Mouse (Mus musculus): ENCODE data around the gene Myadml2. TPM values are rescaled to one million over a fixed set of nuclear protein-coding genes. Genes with fewer than 3 reads are reported as not detected.
A peak's percentile ranks its signal among the peaks of the same experiment; 100 is the strongest.

Gene Myadml2
- total and polyA plus RNA-seq, 2 experiments from 2014 or later: 1.6 to 1.7 TPM

- 9% methylated on average over 45 of the region's 45 CpGs for WGBS
- ATAC-seq (ENCODE audit: low FRiP score): no peak
- no peaks in the 10 kb centered on the region for H3K27me3 ChIP-seq (ENCODE audit: insufficient read depth, low read length)
These were observed 39.5 kb downstream of the Myadml2 start, which contains the start of gene Npb for GRCm38 (mm10) chr11:120608241-120609034. TSS of gene Npb (plus strand) at chr11:120608477.

GRCm38 (mm10) chr11:120606764-120607163 lies 41.2 kb downstream of the Myadml2 start:
- peaks cover 57% of the 10 kb centered on the region for H3K36me3 ChIP-seq (ENCODE audit: insufficient read depth, low read length)

More at GRCm38 (mm10) chr11:120608241-120609034, 39.5 kb downstream of the Myadml2 start, which contains the start of gene Npb:
- H3K9me3 ChIP-seq (ENCODE audit: low read length): no peaks in the 10 kb centered on the region
- no peak within 1 kb of the TSS for H3K4me3 ChIP-seq (ENCODE audit: low read depth, low read length)
- H3K4me1 ChIP-seq (ENCODE audit: insufficient read depth, low read length): no peaks in the 10 kb centered on the region
- peaks cover 59% of the 10 kb centered on the region for H3K36me3 ChIP-seq (ENCODE audit: insufficient read depth, low read length)
- H3K9ac ChIP-seq (replicated peaks; ENCODE audit: low read length, poor library complexity, severe bottlenecking): 0 out of 2 replicates have a peak within 1 kb of the TSS, but pooled peaks have one; percentile 33
- DNase-seq (ENCODE audit: low spot score): no peak
- H3K27ac ChIP-seq (ENCODE audit: low read depth, low read length): no peak within 1 kb of the TSS
- TF ChIP-seq CTCF (IDR thresholded peaks at IDR 0.05): no peak
- peak within 1 kb of the TSS; percentile 33 for H3K4me2 ChIP-seq (ENCODE audit: low read depth, low read length, poor library complexity, severe bottlenecking)

GRCm38 (mm10) chr11:120605667-120606066 lies 42.3 kb downstream of the Myadml2 start:
- no peak overlapping the region for H3K9ac ChIP-seq (replicated peaks; ENCODE audit: low read length, poor library complexity, severe bottlenecking)
- no peak overlapping the region for H3K4me3 ChIP-seq (ENCODE audit: low read depth, low read length)
- DNase-seq (ENCODE audit: low spot score) (no peak), ATAC-seq (ENCODE audit: low FRiP score) (no peak)
- H3K27me3 ChIP-seq (ENCODE audit: insufficient read depth, low read length): no peaks in the 10 kb centered on the region
- no peaks in the 10 kb centered on the region for H3K4me1 ChIP-seq (ENCODE audit: insufficient read depth, low read length)
- no peak overlapping the region for H3K27ac ChIP-seq (ENCODE audit: low read depth, low read length)
- TF ChIP-seq CTCF (IDR thresholded peaks at IDR 0.05): no peak
- no peak overlapping the region for H3K4me2 ChIP-seq (ENCODE audit: low read depth, low read length, poor library complexity, severe bottlenecking)
- H3K36me3 ChIP-seq (ENCODE audit: insufficient read depth, low read length): peaks cover 46% of the 10 kb centered on the region
- 86% methylated on average over 7 of the region's 7 CpGs for WGBS
- no peaks in the 10 kb centered on the region for H3K9me3 ChIP-seq (ENCODE audit: low read length)

More at GRCm38 (mm10) chr11:120606764-120607163, 41.2 kb downstream of the Myadml2 start:
- no peak for ATAC-seq (ENCODE audit: low FRiP score)
- H3K4me2 ChIP-seq (ENCODE audit: low read depth, low read length, poor library complexity, severe bottlenecking): no peak overlapping the region
- H3K27me3 ChIP-seq (ENCODE audit: insufficient read depth, low read length): no peaks in the 10 kb centered on the region
- H3K27ac ChIP-seq (ENCODE audit: low read depth, low read length): no peak overlapping the region
- no peaks in the 10 kb centered on the region for H3K4me1 ChIP-seq (ENCODE audit: insufficient read depth, low read length)
- WGBS: 76% methylated on average over 4 of the region's 4 CpGs
- DNase-seq (ENCODE audit: low spot score): no peak
- H3K9ac ChIP-seq (replicated peaks; ENCODE audit: low read length, poor library complexity, severe bottlenecking): no peak overlapping the region
- H3K4me3 ChIP-seq (ENCODE audit: low read depth, low read length): no peak overlapping the region
- H3K9me3 ChIP-seq (ENCODE audit: low read length): no peaks in the 10 kb centered on the region
- TF ChIP-seq CTCF (IDR thresholded peaks at IDR 0.05): no peak

GRCm38 (mm10) chr11:120603545-120603944 lies 44.4 kb downstream of the Myadml2 start:
- no peak for DNase-seq (ENCODE audit: low spot score)
- no peaks in the 10 kb centered on the region for H3K27me3 ChIP-seq (ENCODE audit: insufficient read depth, low read length)
- H3K9me3 ChIP-seq (ENCODE audit: low read length): no peaks in the 10 kb centered on the region
- WGBS: 79% methylated on average over 2 of the region's 2 CpGs
- no peak overlapping the region for H3K4me3 ChIP-seq (ENCODE audit: low read depth, low read length)
- ATAC-seq (ENCODE audit: low FRiP score): no peak
- peaks cover 39% of the 10 kb centered on the region for H3K36me3 ChIP-seq (ENCODE audit: insufficient read depth, low read length)
- H3K4me2 ChIP-seq (ENCODE audit: low read depth, low read length, poor library complexity, severe bottlenecking): no peak overlapping the region
- no peak overlapping the region for H3K9ac ChIP-seq (replicated peaks; ENCODE audit: low read length, poor library complexity, severe bottlenecking)
- TF ChIP-seq CTCF (IDR thresholded peaks at IDR 0.05): no peak
- H3K27ac ChIP-seq (ENCODE audit: low read depth, low read length): no peak overlapping the region
- H3K4me1 ChIP-seq (ENCODE audit: insufficient read depth, low read length): peaks cover 6% of the 10 kb centered on the region

GRCm38 (mm10) chr11:120600716-120601115 lies 47.2 kb downstream of the Myadml2 start:
- TF ChIP-seq CTCF (IDR thresholded peaks at IDR 0.05): no peak
- Histone ChIP-seq H3K9me3 (ENCODE audit: low read length) (no peaks in the 10 kb centered on the region), H3K4me1 (ENCODE audit: insufficient read depth, low read length) (peaks cover 12% of the 10 kb centered on the region), H3K4me3 (ENCODE audit: low read depth, low read length) (no peak overlapping the region), H3K36me3 (ENCODE audit: insufficient read depth, low read length) (peaks cover 34% of the 10 kb centered on the region), H3K4me2 (ENCODE audit: low read depth, low read length, poor library complexity, severe bottlenecking) (no peak overlapping the region), H3K27ac (ENCODE audit: low read depth, low read length) (no peak overlapping the region), H3K27me3 (ENCODE audit: insufficient read depth, low read length) (no peaks in the 10 kb centered on the region), H3K9ac (replicated peaks; ENCODE audit: low read length, poor library complexity, severe bottlenecking) (no peak overlapping the region)
- ATAC-seq (ENCODE audit: low FRiP score) (no peak), DNase-seq (ENCODE audit: low spot score) (no peak)
- 98% methylated on average over 3 of the region's 3 CpGs for WGBS

- H3K4me3 ChIP-seq (ENCODE audit: low read depth, low read length): peak overlapping the region; percentile 99
- peaks cover 32% of the 10 kb centered on the region for H3K36me3 ChIP-seq (ENCODE audit: insufficient read depth, low read length)
- DNase-seq (ENCODE audit: low spot score) (no peak), ATAC-seq (ENCODE audit: low FRiP score) (no peak)
- TF ChIP-seq CTCF (IDR thresholded peaks at IDR 0.05): no peak
- peak overlapping the region; percentile 67; the same call in 1 of the 2 replicates for H3K27ac ChIP-seq (ENCODE audit: low read depth, low read length)
- H3K9ac ChIP-seq (replicated peaks; ENCODE audit: low read length, poor library complexity, severe bottlenecking): peak overlapping the region; percentile 97
- peak overlapping the region; percentile 84 for H3K4me2 ChIP-seq (ENCODE audit: low read depth, low read length, poor library complexity, severe bottlenecking)
- no peaks in the 10 kb centered on the region for H3K9me3 ChIP-seq (ENCODE audit: low read length)
- no peaks in the 10 kb centered on the region for H3K27me3 ChIP-seq (ENCODE audit: insufficient read depth, low read length)
- H3K4me1 ChIP-seq (ENCODE audit: insufficient read depth, low read length): peaks cover 12% of the 10 kb centered on the region
- WGBS: 49% methylated on average over 17 of the region's 17 CpGs
These were observed 48.9 kb downstream of the Myadml2 start for GRCm38 (mm10) chr11:120598990-120599549.

Measured in midbrain, postnatal 0 days (tissue).